Mouse (Mus musculus): ENCODE results near the gene Ccdc142. TPM values are rescaled to one million over a fixed set of nuclear protein-coding genes. Genes with fewer than 3 reads are reported as not detected.
A peak's percentile ranks its signal among the peaks of the same experiment; 100 is the strongest.

Ccdc142 gene
- polyA plus RNA-seq, 1 experiment from 2014 or later: 1.00 TPM

GRCm38 (mm10) chr6:83095968-83096367, 5.4 kb upstream of the Ccdc142 start:
- Histone ChIP-seq H3K9ac (ENCODE audit: low read length) (no peak overlapping the region), H3K36me3 (ENCODE audit: control insufficient read depth, insufficient read depth, low read length) (no peaks in the 10 kb centered on the region), H3K27me3 (ENCODE audit: control insufficient read depth, insufficient read depth, low read length) (no peaks in the 10 kb centered on the region; the same call in 1 of the 2 replicates), H3K9me3 (ENCODE audit: control insufficient read depth, low read length) (no peaks in the 10 kb centered on the region), H3K4me2 (no peak overlapping the region), H3K4me1 (ENCODE audit: control insufficient read depth, insufficient read depth, low read length) (no peaks in the 10 kb centered on the region), H3K27ac (ENCODE audit: low read depth, low read length) (no peak overlapping the region), H3K4me3 (ENCODE audit: low read depth, low read length) (no peak overlapping the region)
- 42% methylated on average over 6 of the region's 6 CpGs for WGBS
- DNase-seq (ENCODE audit: low spot score, missing footprints) (no peak), ATAC-seq (ENCODE audit: low FRiP score) (no peak)

- ATAC-seq (ENCODE audit: low FRiP score): no peak
- DNase-seq (ENCODE audit: low spot score, missing footprints): no peak
- no peak overlapping the region for H3K4me3 ChIP-seq (ENCODE audit: low read depth, low read length)
These were observed 3.0 kb upstream of the Ccdc142 start for GRCm38 (mm10) chr6:83098411-83098810.

GRCm38 (mm10) chr6:83101688-83102556, 521 bp downstream of the Ccdc142 start:
- under 1% methylated on average over 74 of the region's 74 CpGs for WGBS
- H3K4me1 ChIP-seq (ENCODE audit: control insufficient read depth, insufficient read depth, low read length): peaks cover 13% of the 10 kb centered on the region
- H3K36me3 ChIP-seq (ENCODE audit: control insufficient read depth, insufficient read depth, low read length): no peaks in the 10 kb centered on the region
- H3K27ac ChIP-seq (ENCODE audit: low read depth, low read length): peak overlapping the region; percentile 58
- ATAC-seq (ENCODE audit: low FRiP score): peak; percentile 80
- H3K9ac ChIP-seq (ENCODE audit: low read length): peak overlapping the region; percentile 75
- DNase-seq (ENCODE audit: low spot score, missing footprints): peak; percentile 98
- no peaks in the 10 kb centered on the region for H3K9me3 ChIP-seq (ENCODE audit: control insufficient read depth, low read length)
- H3K4me2 ChIP-seq: peak overlapping the region; percentile 99
- H3K4me3 ChIP-seq (ENCODE audit: low read depth, low read length): peak overlapping the region; percentile 72
- peaks cover 9% of the 10 kb centered on the region; the same call in 1 of the 2 replicates for H3K27me3 ChIP-seq (ENCODE audit: control insufficient read depth, insufficient read depth, low read length)

More at GRCm38 (mm10) chr6:83098411-83098810, 3.0 kb upstream of the Ccdc142 start:
- H3K27ac ChIP-seq (ENCODE audit: low read depth, low read length): no peak overlapping the region
- H3K9me3 ChIP-seq (ENCODE audit: control insufficient read depth, low read length): no peaks in the 10 kb centered on the region
- WGBS: 69% methylated on average over 2 of the region's 2 CpGs
- no peak overlapping the region for H3K9ac ChIP-seq (ENCODE audit: low read length)
- peaks cover 7% of the 10 kb centered on the region; the same call in 1 of the 2 replicates for H3K27me3 ChIP-seq (ENCODE audit: control insufficient read depth, insufficient read depth, low read length)
- H3K36me3 ChIP-seq (ENCODE audit: control insufficient read depth, insufficient read depth, low read length): no peaks in the 10 kb centered on the region
- no peak overlapping the region for H3K4me2 ChIP-seq
- peaks cover 11% of the 10 kb centered on the region for H3K4me1 ChIP-seq (ENCODE audit: control insufficient read depth, insufficient read depth, low read length)

- 47% methylated on average over 11 of the region's 11 CpGs for whole genome bisulfite sequencing
- ATAC-seq (ENCODE audit: low FRiP score) (no peak), DNase-seq (ENCODE audit: low spot score, missing footprints) (no peak)
- H3K36me3 ChIP-seq (ENCODE audit: control insufficient read depth, insufficient read depth, low read length): no peaks in the 10 kb centered on the region
- peak overlapping the region; percentile 5; the same call in 1 of the 2 replicates for H3K9ac ChIP-seq (ENCODE audit: low read length)
- peaks cover 18% of the 10 kb centered on the region for H3K4me1 ChIP-seq (ENCODE audit: control insufficient read depth, insufficient read depth, low read length)
- H3K4me3 ChIP-seq (ENCODE audit: low read depth, low read length): no peak overlapping the region
- peaks cover 9% of the 10 kb centered on the region; the same call in 1 of the 2 replicates for H3K27me3 ChIP-seq (ENCODE audit: control insufficient read depth, insufficient read depth, low read length)
- H3K4me2 ChIP-seq: peak overlapping the region; percentile 99; the same call in 1 of the 2 replicates
- H3K9me3 ChIP-seq (ENCODE audit: control insufficient read depth, low read length): no peaks in the 10 kb centered on the region
- H3K27ac ChIP-seq (ENCODE audit: low read depth, low read length): no peak overlapping the region
These were observed 1.8 kb downstream of the Ccdc142 start for GRCm38 (mm10) chr6:83103130-83103650.

- DNase-seq (ENCODE audit: low spot score, missing footprints): no peak
- ATAC-seq (ENCODE audit: low FRiP score): no peak
- H3K9ac ChIP-seq (ENCODE audit: low read length): no peak overlapping the region
- H3K36me3 ChIP-seq (ENCODE audit: control insufficient read depth, insufficient read depth, low read length): no peaks in the 10 kb centered on the region
- H3K9me3 ChIP-seq (ENCODE audit: control insufficient read depth, low read length): no peaks in the 10 kb centered on the region
- peaks cover 21% of the 10 kb centered on the region for H3K4me1 ChIP-seq (ENCODE audit: control insufficient read depth, insufficient read depth, low read length)
- WGBS: 78% methylated on average over 4 of the region's 4 CpGs
- H3K27me3 ChIP-seq (ENCODE audit: control insufficient read depth, insufficient read depth, low read length): peaks cover 9% of the 10 kb centered on the region; the same call in 1 of the 2 replicates
- H3K4me3 ChIP-seq (ENCODE audit: low read depth, low read length): no peak overlapping the region
- H3K4me2 ChIP-seq: no peak overlapping the region
- no peak overlapping the region for H3K27ac ChIP-seq (ENCODE audit: low read depth, low read length)
These were observed 2.8 kb downstream of the Ccdc142 start for GRCm38 (mm10) chr6:83104158-83104557.

GRCm38 (mm10) chr6:83107566-83108400, 6.4 kb downstream of the Ccdc142 start:
- ATAC-seq (ENCODE audit: low FRiP score): peak; percentile 51
- H3K27ac ChIP-seq (ENCODE audit: low read depth, low read length): no peak overlapping the region

GRCm38 (mm10) chr6:83108762-83109668, 7.6 kb downstream of the Ccdc142 start, which contains the start of gene Mrpl53:
Mrpl53 (plus strand) TSS chr6:83109040.
- 1% methylated on average over 74 of the region's 76 CpGs for WGBS
- ATAC-seq (ENCODE audit: low FRiP score) (peak; percentile 91), DNase-seq (ENCODE audit: low spot score, missing footprints) (peak; percentile 98)
- Histone ChIP-seq H3K9ac (ENCODE audit: low read length) (peak within 1 kb of the TSS; percentile 93), H3K27me3 (ENCODE audit: control insufficient read depth, insufficient read depth, low read length) (no peaks in the 10 kb centered on the region), H3K27ac (ENCODE audit: low read depth, low read length) (peak within 1 kb of the TSS; percentile 65), H3K9me3 (ENCODE audit: control insufficient read depth, low read length) (no peaks in the 10 kb centered on the region), H3K36me3 (ENCODE audit: control insufficient read depth, insufficient read depth, low read length) (no peaks in the 10 kb centered on the region), H3K4me1 (ENCODE audit: control insufficient read depth, insufficient read depth, low read length) (peaks cover 14% of the 10 kb centered on the region), H3K4me2 (peak within 1 kb of the TSS; percentile 91), H3K4me3 (ENCODE audit: low read depth, low read length) (peak within 1 kb of the TSS; percentile 94)

More at GRCm38 (mm10) chr6:83107566-83108400, 6.4 kb downstream of the Ccdc142 start:
- Histone ChIP-seq H3K27me3 (ENCODE audit: control insufficient read depth, insufficient read depth, low read length) (peaks cover 7% of the 10 kb centered on the region; the same call in 1 of the 2 replicates), H3K4me1 (ENCODE audit: control insufficient read depth, insufficient read depth, low read length) (peaks cover 19% of the 10 kb centered on the region), H3K9ac (ENCODE audit: low read length) (peak overlapping the region; percentile 93), H3K4me2 (peak overlapping the region; percentile 91), H3K36me3 (ENCODE audit: control insufficient read depth, insufficient read depth, low read length) (no peaks in the 10 kb centered on the region), H3K9me3 (ENCODE audit: control insufficient read depth, low read length) (no peaks in the 10 kb centered on the region), H3K4me3 (ENCODE audit: low read depth, low read length) (peak overlapping the region; percentile 94)
- peak; percentile 94 for DNase-seq (ENCODE audit: low spot score, missing footprints)
- WGBS: 42% methylated on average over 12 of the region's 13 CpGs

Data from midbrain, embryonic 11.5 days (tissue).